Mouse (Mus musculus): ENCODE measurements around the gene Oxct2b. TPM values are rescaled to one million over a fixed set of nuclear protein-coding genes. Genes with fewer than 3 reads are reported as not detected.
"Not testable (repeated sequence)": the region's sequence is repeated elsewhere in the genome, so short reads cannot be mapped to it uniquely, and the experiment has no call there.

Gene Oxct2b
- polyA plus RNA-seq, 1 experiment from 2014 or later, result 0.12 TPM

- Histone ChIP-seq H3K4me3 (no peak overlapping the region), H3K36me3 (replicated peaks) (no peaks in the 10 kb centered on the region), H3K4me1 (peaks cover 13% of the 10 kb centered on the region), H3K27me3 (replicated peaks; ENCODE audit: low read depth, poor library complexity, severe bottlenecking) (no peaks in the 10 kb centered on the region), H3K9me3 (no peaks in the 10 kb centered on the region), H3K27ac (replicated peaks) (no peak overlapping the region)
- 58% methylated on average over 9 of the region's 9 CpGs for WGBS
- peak; percentile 34 for DNase-seq (ENCODE audit: low spot score)
Observed at GRCm38 (mm10) chr4:123093869-123094268, 22.2 kb upstream of the Oxct2b start.

GRCm38 (mm10) chr4:123104651-123105450, 11.2 kb upstream of the Oxct2b start, which contains the start of gene Bmp8b:
TSS of gene Bmp8b (plus strand) at chr4:123105165.
- Histone ChIP-seq H3K4me1 (peaks cover 12% of the 10 kb centered on the region), H3K27ac (replicated peaks) (no peak within 1 kb of the TSS), H3K36me3 (replicated peaks) (no peaks in the 10 kb centered on the region), H3K9me3 (no peaks in the 10 kb centered on the region), H3K27me3 (replicated peaks; ENCODE audit: low read depth, poor library complexity, severe bottlenecking) (peaks cover 63% of the 10 kb centered on the region), H3K4me3 (peak within 1 kb of the TSS; percentile 51)
- WGBS, result 5% methylated on average over 75 of the region's 75 CpGs
- DNase-seq (ENCODE audit: low spot score), result peak; percentile 46

GRCm38 (mm10) chr4:123105451-123105790, 10.6 kb upstream of the Oxct2b start:
- Histone ChIP-seq H3K9me3 (no peaks in the 10 kb centered on the region), H3K36me3 (replicated peaks) (no peaks in the 10 kb centered on the region), H3K27me3 (replicated peaks; ENCODE audit: low read depth, poor library complexity, severe bottlenecking) (peaks cover 63% of the 10 kb centered on the region), H3K4me1 (peaks cover 12% of the 10 kb centered on the region), H3K4me3 (peak overlapping the region; percentile 51), H3K27ac (replicated peaks) (no peak overlapping the region)
- no peak for DNase-seq (ENCODE audit: low spot score)
- WGBS, result 25% methylated on average over 24 of the region's 24 CpGs

- not testable (repeated sequence) for H3K9me3 ChIP-seq; H3K27ac ChIP-seq (replicated peaks); H3K4me3 ChIP-seq; DNase-seq (ENCODE audit: low spot score); H3K36me3 ChIP-seq (replicated peaks)
- WGBS, result 81% methylated on average over 7 of the region's 7 CpGs
- peaks cover 63% of the 10 kb centered on the region for H3K27me3 ChIP-seq (replicated peaks; ENCODE audit: low read depth, poor library complexity, severe bottlenecking)
- peaks cover 12% of the 10 kb centered on the region for H3K4me1 ChIP-seq
Observed at GRCm38 (mm10) chr4:123105929-123106328, 10.1 kb upstream of the Oxct2b start.

- Histone ChIP-seq H3K27me3 (replicated peaks; ENCODE audit: low read depth, poor library complexity, severe bottlenecking) (peaks cover 62% of the 10 kb centered on the region), H3K4me1 (peaks cover 12% of the 10 kb centered on the region), H3K27ac (replicated peaks) (no peak overlapping the region), H3K4me3 (no peak overlapping the region), H3K36me3 (replicated peaks) (no peaks in the 10 kb centered on the region), H3K9me3 (no peaks in the 10 kb centered on the region)
- DNase-seq (ENCODE audit: low spot score), result no peak
- WGBS, result 88% methylated on average over 2 of the region's 2 CpGs
Observed at GRCm38 (mm10) chr4:123106864-123107263, 9.2 kb upstream of the Oxct2b start.

GRCm38 (mm10) chr4:123108056-123108455, 8.0 kb upstream of the Oxct2b start:
- peaks cover 55% of the 10 kb centered on the region for H3K27me3 ChIP-seq (replicated peaks; ENCODE audit: low read depth, poor library complexity, severe bottlenecking)
- no peak for DNase-seq (ENCODE audit: low spot score)
- H3K9me3 ChIP-seq, result no peaks in the 10 kb centered on the region
- peaks cover 12% of the 10 kb centered on the region for H3K4me1 ChIP-seq
- H3K27ac ChIP-seq (replicated peaks), result no peak overlapping the region
- no peaks in the 10 kb centered on the region for H3K36me3 ChIP-seq (replicated peaks)
- no peak overlapping the region for H3K4me3 ChIP-seq
- 89% methylated on average over 5 of the region's 5 CpGs for WGBS

- WGBS, result 90% methylated on average over 4 of the region's 4 CpGs
- H3K36me3 ChIP-seq (replicated peaks), result no peaks in the 10 kb centered on the region
- H3K4me1 ChIP-seq, result peaks cover under 1% of the 10 kb centered on the region; the same call in 1 of the 2 replicates
- H3K4me3 ChIP-seq, result no peak overlapping the region
- no peak overlapping the region for H3K27ac ChIP-seq (replicated peaks)
- no peaks in the 10 kb centered on the region for H3K9me3 ChIP-seq
- H3K27me3 ChIP-seq (replicated peaks; ENCODE audit: low read depth, poor library complexity, severe bottlenecking), result peaks cover 41% of the 10 kb centered on the region
- no peak for DNase-seq (ENCODE audit: low spot score)
Observed at GRCm38 (mm10) chr4:123110751-123111150, 5.3 kb upstream of the Oxct2b start.

- DNase-seq (ENCODE audit: low spot score); H3K9me3 ChIP-seq; H3K4me1 ChIP-seq; H3K36me3 ChIP-seq (replicated peaks); H3K27ac ChIP-seq (replicated peaks); H3K4me3 ChIP-seq: not testable (repeated sequence)
- WGBS, result 75% methylated on average over 10 of the region's 10 CpGs
- peaks cover 41% of the 10 kb centered on the region for H3K27me3 ChIP-seq (replicated peaks; ENCODE audit: low read depth, poor library complexity, severe bottlenecking)
Observed at GRCm38 (mm10) chr4:123111275-123111983, 4.6 kb upstream of the Oxct2b start.

- WGBS, result 81% methylated on average over 8 of the region's 8 CpGs
- Histone ChIP-seq H3K4me3 (no peak overlapping the region), H3K36me3 (replicated peaks) (no peaks in the 10 kb centered on the region), H3K27ac (replicated peaks) (no peak overlapping the region), H3K9me3 (no peaks in the 10 kb centered on the region), H3K27me3 (replicated peaks; ENCODE audit: low read depth, poor library complexity, severe bottlenecking) (peaks cover 39% of the 10 kb centered on the region), H3K4me1 (peaks cover 5% of the 10 kb centered on the region)
- no peak for DNase-seq (ENCODE audit: low spot score)
Observed at GRCm38 (mm10) chr4:123112216-123112764, 3.8 kb upstream of the Oxct2b start.

GRCm38 (mm10) chr4:123114651-123115050, 1.4 kb upstream of the Oxct2b start:
- not testable (repeated sequence) for H3K4me3 ChIP-seq; DNase-seq (ENCODE audit: low spot score); H3K9me3 ChIP-seq; H3K36me3 ChIP-seq (replicated peaks); H3K4me1 ChIP-seq; H3K27ac ChIP-seq (replicated peaks)
- WGBS, result 89% methylated on average over 4 of the region's 4 CpGs
- peaks cover 36% of the 10 kb centered on the region for H3K27me3 ChIP-seq (replicated peaks; ENCODE audit: low read depth, poor library complexity, severe bottlenecking)

GRCm38 (mm10) chr4:123116640-123117039, 574 bp downstream of the Oxct2b start:
- not testable (repeated sequence) for H3K36me3 ChIP-seq (replicated peaks); H3K27ac ChIP-seq (replicated peaks); H3K9me3 ChIP-seq; H3K4me1 ChIP-seq
- peaks cover 36% of the 10 kb centered on the region for H3K27me3 ChIP-seq (replicated peaks; ENCODE audit: low read depth, poor library complexity, severe bottlenecking)
- 21% methylated on average over 30 of the region's 42 CpGs for WGBS
- H3K4me3 ChIP-seq, result peak overlapping the region; percentile 53
- peak; percentile 46 for DNase-seq (ENCODE audit: low spot score)

- DNase-seq (ENCODE audit: low spot score), result no peak
- H3K9me3 ChIP-seq, result no peaks in the 10 kb centered on the region
- H3K36me3 ChIP-seq (replicated peaks), result peaks cover 26% of the 10 kb centered on the region
- WGBS, result 83% methylated on average over 2 of the region's 2 CpGs
- H3K4me1 ChIP-seq, result no peaks in the 10 kb centered on the region
- no peak overlapping the region for H3K27ac ChIP-seq (replicated peaks)
- no peak overlapping the region for H3K4me3 ChIP-seq
- peaks cover 18% of the 10 kb centered on the region for H3K27me3 ChIP-seq (replicated peaks; ENCODE audit: low read depth, poor library complexity, severe bottlenecking)
Observed at GRCm38 (mm10) chr4:123121286-123121685, 5.2 kb downstream of the Oxct2b start.

GRCm38 (mm10) chr4:123126626-123127025, 10.6 kb downstream of the Oxct2b start:
- no peaks in the 10 kb centered on the region for H3K9me3 ChIP-seq
- 95% methylated on average over 7 of the region's 7 CpGs for WGBS
- no peak for DNase-seq (ENCODE audit: low spot score)
- no peaks in the 10 kb centered on the region for H3K27me3 ChIP-seq (replicated peaks; ENCODE audit: low read depth, poor library complexity, severe bottlenecking)
- H3K4me3 ChIP-seq, result no peak overlapping the region
- H3K36me3 ChIP-seq (replicated peaks), result peaks cover 79% of the 10 kb centered on the region
- no peak overlapping the region for H3K27ac ChIP-seq (replicated peaks)
- H3K4me1 ChIP-seq, result no peaks in the 10 kb centered on the region

Measured in embryonic facial prominence, embryonic 10.5 days (tissue).